Mouse (Mus musculus) cerebellum, postnatal 36 days (tissue): ENCODE results near the gene Smim1.

Experiments
- DNase-seq, 2 experiments: peaks; one replicate each; pipeline ENCODE4 v3.0.0; 2021 to 2022; ENCODE audit warnings: mixed read lengths in 2 of 2

Smim1 gene

DNA sequence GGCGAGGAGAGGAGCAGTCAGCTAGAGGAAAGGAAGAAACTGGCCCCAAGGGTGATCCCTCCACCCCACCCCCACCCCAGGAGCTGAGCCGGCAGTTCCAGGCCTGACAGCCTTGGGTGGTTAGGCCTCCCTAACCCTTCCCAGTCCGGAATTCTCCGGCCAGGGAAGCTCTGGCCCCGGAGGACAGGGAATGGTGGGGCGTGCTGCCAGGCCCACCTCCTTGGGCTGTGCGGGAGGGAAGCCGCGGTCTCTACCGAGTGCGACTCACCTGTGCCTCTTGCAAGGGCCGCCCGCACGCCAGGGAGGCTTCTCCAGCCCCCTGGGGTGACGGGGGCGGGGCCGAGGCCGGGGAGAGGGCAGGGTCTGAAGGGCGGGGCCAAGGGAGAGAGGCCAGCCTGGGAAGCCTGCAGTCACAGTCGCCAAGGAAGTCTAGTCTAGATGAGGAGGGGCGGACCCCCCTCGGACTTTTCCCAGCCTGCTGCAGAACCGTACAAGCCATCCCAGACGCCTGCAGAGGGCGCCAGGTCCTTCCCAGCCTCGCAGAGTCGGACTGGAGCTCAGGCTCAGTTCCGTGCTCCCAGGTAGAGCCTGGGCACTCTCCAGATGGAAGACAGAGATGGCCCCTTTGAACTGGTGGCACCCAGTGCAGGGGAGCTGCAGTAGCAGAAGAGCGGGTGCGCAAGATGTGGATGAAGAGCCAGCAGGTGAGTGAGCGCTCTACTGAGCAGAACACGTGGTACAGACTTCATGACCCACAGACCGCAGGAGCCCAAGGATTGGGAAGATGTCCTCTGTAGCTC, at the start of gene Smim1:
Smim1 (minus strand) TSS at position 590 of the 800 bp plus-strand sequence.
- DNase-seq, result peak; percentile 59 to 64

DNA sequence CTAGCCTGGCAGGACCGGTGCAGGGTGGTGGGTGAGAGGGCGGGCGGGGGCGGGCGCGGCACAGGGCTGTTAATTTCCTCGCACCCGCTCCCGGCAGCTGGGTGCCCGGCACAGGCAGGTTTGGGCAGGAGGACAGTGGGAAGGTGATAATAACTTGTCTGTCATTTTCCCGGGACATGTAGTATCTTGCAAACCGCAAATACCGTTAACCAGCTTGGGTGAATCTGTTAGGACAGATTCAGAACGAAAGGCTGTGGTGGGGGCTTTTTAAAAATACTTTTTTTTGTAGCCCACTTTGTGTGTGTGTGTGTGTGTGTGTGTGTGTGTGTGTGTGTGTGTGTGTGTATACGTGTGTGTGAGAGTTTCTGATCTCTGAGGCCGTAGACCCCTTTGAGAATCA, 45.9 kb upstream of the Smim1 start:
- DNase-seq, result no peak

DNA sequence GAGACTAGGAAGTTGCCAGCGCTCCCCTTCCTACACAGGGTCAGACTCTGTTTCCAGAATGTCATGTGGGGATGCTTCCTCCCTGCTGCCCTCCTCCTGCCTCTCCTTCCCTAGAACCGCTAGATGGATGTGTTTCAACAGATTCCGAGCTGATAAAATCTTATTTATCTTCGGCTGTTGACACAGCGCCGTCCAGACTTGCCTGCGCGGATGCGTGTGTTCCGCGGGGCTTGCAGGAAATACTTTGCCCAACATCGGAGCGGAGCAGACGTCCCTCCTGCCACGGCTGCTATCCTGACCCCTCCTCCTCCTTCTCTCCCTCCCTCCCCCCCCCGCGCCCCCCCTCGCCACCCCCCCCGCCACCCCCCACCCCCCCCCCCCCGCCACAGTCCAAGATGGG, 45.5 kb upstream of the Smim1 start:
- no peak for DNase-seq

DNA sequence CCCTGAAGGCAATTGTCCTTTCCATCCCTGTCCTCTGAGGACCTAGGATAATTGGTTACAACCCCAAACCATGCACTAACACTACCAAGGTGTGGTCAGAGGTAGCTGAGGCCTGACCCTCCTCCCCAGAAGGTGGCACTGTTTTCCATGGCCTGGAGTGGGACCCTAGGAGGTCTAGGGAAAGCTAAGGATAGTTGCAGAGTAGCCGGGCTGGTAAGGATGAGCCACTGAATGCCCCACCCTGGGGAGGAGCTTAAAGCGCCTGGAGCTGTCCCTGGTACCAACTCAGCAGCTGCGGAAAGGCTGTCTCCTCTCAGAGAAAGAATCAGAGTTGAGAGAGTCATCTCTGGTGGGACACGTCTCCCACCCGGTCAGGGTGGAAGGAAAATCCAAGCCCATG, 44.9 kb upstream of the Smim1 start:
- DNase-seq, result peak; percentile 50 to 51

DNA sequence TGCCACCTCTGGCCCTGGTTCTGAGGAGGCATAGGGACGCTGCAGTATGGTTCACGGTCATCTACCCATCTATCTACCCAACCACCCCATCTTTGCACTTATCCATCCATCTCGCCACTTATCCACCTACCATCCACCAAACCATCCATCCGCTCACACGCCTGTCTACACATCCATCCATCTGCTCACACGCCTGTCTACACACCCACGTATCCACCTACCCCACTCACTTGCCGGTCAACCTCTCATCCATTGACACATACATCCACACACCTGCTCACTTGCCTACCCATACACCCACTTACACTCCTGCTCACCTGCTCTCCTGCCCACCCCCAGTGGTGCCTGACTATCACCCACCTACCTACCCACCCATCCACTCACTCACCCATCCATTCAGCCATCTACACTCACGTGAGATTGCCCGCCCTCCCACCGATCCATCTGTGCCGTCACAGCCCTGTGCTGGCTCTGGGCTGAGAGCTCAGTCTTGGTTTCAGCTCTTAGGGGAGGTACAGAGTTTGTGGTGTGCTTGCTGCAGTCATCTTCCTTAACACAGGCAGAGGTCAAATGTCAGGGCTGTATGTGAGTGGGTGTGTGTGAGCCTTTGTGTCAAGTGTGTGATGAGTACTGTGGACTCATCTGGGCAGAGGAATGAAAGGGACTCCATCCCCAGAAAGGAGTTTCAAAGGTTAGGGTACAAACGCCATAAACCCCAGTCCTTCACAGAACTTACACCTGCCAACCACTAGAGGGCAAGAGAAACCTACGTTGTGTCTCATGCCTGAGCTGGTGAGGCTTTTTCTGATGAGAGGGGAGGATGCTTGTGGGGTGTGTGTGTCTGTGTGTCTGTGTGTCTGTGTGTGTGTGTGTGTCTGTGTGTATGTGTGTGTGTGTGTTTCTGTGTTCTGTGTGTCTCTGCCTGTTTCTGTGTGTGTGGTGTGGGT, 39.1 kb upstream of the Smim1 start:
- DNase-seq, result peak; percentile 26 to 44

DNA sequence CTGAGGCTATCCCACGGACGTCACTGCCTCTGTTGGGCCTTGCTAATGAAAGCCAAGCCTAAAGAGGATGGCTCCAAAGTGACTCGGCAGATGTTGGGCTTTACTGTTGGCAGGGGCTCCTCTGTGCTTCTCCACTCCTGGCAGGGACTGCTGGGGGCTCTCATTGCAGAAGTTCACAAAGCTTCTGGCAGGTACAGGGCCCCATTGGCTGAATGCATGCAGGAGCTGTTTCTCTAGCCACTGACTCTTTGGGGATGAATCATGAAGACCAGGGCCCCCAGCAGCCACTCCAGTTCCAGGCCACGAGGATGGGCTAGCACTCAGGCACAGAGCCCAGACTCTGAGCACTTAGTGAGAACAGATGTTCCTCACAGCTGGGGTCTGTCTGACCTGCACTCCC, 31.7 kb upstream of the Smim1 start:
- DNase-seq, result no peak

DNA sequence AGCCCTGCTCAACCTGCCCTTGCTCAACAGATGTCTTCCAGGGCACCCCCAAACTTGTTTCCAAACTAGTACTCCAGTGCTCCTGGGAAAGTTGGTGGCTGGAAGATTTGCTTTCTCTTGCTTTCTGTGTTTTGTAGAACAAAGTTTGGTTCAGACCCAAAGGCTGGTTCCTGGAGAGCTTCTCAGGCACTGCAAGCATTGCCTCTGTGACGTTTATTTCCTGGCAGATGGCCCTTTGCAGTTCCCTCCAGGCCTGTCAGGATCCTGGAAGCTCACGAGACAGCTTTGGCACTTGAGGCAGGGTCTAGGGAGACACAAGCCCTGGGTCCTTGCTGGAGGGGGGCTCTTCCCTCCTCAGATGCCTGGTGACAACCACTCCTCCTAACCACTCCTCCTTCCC, 30.6 kb upstream of the Smim1 start:
- DNase-seq, result no peak

DNA sequence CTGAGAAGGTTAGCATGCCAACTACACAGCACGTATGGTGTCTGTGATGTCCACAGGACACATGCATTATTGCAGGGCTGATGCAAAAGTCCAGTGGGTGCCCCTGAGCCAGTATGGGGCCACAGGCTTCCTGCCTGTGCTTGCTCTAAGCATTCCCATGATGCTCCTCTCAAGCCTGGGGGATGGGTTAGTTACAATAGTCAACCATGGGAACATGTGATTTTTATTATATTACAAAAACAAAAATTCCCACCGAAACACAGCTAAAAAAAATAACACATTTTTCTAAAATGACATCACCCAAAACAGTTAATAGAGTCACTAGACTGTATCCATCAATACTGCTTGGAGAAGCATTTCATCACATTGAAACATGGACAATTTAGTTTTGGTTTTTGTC, 30.0 kb upstream of the Smim1 start:
- DNase-seq, result no peak

DNA sequence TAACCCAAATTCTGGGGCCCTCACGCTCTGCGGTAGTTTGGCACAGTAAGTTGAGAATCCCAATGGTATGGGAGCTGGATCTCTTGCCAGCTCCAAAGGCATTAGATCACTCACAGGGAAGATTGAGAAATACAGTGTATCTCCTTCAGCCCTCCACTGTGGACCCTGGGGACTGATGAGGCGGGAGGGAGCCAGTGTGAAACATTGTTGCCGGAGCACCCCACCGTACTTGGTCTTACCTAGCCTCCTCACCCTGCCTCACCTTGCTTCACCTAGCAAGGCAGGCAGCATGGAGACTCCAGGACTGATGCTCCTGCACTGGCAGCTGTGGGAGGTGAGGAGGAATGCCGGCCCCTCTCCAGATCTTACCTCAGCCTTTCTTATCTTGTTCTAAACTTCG, 29.5 kb upstream of the Smim1 start:
- no peak for DNase-seq

DNA sequence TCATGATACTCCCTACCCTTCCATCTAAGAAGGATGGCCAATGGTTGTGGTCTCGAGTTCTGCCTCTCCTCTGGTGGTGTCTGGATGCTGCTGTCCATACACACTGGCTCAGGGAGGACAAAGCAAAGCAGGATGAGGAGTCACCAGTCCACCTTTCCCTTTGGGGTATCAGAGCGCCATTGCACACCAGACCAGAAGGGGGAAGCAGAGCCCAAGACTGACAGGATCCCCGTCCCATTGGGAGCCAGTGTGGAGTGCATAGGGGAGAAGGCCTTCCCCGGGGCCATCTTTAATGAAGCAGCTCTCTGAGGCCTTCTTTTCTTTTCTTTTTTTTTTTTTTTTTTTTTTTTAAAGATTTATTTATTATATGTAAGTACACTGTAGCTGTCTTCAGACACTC, 27.0 kb upstream of the Smim1 start:
- DNase-seq, result no peak

DNA sequence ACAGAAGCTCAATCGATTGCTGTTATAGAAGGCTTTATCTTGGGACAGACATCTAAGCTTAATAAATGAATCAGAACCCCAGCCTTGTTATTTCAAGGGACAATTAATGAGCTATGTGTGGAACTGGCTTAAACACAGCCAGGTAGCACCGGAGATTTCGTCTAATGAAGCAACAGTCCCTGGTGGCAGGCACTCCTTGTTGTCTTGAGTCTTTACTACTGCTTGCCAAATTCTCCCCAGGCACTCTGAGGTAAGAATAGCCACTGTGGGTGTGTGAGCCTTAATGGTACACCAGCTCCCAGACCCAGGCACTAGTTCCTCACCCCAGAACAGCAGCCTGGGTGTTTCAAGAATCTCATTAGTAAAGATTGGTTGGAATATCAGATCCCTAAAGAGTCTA, 25.4 kb upstream of the Smim1 start:
- no peak for DNase-seq

DNA sequence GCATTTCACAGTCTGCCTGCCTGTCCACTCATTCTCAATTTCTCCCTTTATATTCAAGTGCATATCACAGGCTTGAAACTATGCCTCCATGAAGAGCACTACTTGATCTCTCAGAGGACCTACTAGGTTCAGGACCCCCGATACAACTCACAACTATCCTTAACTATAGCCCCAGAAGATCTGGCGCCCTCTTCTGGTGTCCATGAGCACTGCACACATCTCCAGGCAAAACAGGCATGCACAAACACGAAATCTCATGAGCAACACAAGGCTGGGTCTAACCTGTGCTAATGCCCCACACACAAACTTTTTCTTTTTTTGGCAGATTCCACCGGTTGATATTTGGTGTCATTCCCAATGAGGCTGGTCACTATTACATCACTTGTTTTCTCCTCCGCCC, 19.8 kb upstream of the Smim1 start:
- DNase-seq, result no peak

DNA sequence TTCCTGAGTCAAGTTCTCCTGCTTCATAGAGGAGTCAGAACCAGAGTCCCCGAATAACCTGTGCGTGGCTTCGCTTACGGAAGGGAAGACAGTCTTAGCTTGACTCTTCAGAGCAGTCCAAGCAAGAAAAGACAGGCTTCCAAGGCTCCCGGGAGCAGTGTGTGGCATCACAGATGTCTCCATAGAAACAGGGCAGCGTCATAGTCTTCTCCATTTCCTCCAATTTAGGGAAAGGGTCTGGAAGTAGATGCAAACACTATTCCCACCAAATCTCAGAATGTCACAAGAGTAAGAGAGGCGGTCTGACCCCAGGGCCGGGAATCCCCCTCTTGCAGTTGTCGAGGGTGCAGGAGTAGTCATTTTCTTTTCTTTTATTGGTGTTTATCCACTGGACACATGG, 16.5 kb upstream of the Smim1 start, which contains the start of gene Ccdc27:
Ccdc27 (minus strand) TSS at position 101 of the 400 bp plus-strand sequence.
- no peak for DNase-seq

DNA sequence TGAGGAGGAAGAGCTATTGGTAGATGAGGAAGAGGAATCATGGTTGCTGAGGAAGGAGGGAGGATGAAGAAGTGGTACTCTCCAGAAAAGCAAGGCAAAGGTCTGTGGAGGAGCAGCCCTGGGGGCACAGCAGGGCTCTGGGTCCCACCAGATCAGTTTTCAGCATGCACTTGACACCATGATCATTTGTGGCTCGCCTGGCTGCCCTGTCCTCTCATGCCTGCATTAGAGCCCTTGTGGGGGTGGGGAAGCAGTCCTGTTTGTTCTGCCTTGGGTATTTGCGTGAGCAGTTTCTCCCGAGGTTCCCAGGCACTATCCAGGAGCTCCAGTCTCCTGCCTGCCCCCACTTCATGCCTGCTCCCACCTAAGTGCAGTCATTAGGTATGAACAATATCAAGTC, 11.1 kb upstream of the Smim1 start:
- DNase-seq, result no peak

DNA sequence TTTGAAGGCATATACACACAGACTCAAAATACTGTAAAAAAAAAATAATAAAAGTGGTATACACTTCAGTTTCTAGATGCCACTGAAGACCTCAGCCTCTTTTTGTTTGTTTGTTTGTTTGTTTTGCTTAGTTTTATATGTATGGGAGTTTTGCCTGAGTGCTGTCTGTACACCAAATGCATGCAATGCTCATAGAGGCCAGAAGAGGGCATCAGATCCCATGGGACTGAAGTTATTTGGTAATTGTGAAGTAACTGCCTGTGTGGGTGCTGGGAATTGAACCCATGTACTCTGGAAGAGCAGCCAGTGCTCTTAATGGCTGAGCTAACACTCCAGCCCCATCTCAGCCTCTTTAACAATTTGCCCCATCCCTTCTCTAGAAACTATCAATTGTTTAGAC, 2.6 kb upstream of the Smim1 start:
- DNase-seq, result no peak

DNA sequence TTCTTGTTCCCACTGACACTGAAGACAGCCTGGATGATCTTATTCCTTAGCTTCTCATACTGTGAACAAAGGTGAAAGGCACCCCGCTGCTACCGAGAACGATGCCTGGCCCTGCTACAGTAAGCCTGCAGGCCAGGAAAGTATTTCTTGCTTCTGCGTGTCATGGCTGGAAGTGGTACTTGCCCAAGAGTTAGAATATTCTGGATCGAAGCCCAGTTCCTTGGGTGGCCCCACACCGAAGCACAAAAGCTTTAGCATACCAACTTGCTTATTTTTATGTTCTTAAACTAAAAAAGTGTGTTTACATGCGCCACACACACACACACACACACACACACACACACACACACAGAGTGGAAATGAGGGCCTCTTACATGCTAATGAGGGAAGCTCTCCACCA, 2.0 kb upstream of the Smim1 start:
- DNase-seq, result no peak

DNA sequence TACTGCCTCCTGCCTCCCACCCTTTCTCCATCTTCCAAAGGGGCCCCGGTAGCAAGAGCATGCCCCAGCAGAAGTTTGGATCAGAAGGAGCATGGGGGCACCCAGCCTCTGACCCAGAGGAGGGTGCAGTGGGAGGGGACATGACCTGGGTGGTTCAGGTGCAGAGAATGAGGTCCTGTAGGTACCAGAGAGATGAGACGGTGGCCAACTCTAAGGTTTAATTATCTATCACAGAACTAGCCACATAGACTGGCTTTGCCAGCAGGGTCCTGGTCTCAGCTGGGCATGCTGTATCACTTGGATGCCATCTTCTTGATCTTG, 371 bp upstream of the Smim1 start:
- no peak for DNase-seq

DNA sequence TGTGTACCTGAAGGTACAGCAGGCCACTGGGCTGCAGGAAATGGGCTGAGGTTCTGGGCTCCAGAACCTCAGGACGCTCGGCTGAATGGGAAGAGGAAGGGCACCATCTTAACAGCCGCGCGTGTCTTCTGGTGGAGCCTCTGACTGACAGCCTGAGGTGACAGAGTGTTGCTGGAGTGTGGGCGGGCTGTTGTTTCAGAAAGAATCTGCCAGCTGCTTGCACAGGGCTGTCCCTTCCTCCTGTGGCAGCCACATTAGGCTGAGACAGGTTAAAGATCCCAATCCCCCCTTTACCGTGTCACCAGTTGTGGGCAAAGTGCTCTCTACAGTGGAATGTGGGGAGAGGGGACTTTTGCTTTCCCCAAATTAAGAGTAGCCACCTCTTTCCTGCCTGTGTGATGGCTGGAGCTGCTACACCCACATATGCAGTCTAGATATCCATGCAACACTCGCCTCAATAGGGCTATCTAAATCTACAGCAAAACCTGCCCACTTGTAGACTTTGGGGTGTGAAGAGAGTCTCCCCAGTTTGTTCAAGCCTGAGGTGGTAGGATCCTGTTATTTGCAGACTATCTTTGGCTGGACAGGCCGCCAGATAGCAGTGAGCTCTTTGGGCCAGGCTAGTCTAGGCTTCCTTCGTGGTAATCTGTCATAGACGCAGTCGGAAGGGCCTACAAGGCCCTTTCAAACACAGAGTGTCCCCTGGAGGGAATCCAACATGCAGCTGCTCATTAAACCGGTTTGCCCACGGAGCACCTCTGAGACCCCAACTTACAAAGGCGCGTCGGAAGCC, 1.1 kb downstream of the Smim1 start:
- DNase-seq, result no peak

DNA sequence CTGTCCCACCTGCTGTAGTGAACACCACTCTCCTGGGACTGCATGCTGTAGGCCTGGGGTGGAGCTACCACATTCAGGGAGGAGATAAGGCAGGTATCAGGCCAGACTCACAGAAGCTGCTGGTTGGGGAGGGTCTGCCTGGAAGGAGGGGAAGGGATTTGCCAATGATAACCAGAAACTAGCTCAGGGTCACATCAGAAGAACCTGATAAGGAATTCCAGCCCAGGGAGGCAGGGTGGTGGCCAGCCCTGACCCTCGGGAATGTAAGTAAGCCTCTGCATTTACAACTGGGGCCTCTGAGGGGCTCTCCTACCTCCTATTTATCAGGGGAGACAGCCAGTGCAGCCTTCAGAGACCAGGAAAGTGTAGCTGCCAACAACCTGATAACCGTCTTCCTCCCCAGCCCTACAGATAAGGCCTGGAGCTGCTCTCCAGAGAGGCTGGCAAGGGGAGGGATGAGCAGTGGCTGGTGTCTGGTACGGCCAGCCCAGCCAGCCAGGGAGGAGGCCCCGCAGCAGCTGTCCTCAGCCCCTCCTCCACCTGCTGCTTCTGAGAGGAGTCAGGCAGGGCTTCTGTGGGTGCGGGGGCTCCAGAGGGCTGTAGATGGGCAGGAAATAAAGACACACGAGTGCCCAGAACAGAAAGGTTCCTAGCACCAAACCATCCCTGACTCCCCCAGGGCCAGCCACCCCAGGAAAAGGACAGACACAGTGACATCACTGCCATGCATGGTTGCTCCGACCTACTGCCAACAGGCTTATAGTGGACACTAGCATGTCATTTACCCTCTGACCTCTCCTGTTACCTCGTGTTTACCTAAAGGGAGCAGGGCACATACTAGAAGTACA, 2.1 kb downstream of the Smim1 start:
- DNase-seq, result no peak

DNA sequence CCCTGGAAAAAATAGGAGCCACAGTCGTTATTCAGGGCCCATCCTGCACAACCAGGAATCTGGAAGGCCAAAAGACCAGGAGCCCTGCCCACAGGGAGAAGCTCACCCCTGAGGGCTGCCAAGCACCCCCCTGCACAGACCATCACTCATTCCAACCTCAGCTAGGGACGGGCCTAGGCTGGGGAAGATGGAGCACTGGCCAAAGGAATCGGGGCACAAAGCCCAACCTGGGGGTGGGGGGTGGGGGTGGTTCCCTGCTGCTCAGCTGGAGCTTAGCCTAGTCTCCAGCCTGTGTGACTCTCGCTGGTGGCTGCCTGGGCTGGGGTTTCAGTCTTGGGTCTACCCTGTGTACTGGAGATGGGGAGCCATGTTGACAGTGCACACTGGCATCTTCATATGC, 3.2 kb downstream of the Smim1 start:
- no peak for DNase-seq

DNA sequence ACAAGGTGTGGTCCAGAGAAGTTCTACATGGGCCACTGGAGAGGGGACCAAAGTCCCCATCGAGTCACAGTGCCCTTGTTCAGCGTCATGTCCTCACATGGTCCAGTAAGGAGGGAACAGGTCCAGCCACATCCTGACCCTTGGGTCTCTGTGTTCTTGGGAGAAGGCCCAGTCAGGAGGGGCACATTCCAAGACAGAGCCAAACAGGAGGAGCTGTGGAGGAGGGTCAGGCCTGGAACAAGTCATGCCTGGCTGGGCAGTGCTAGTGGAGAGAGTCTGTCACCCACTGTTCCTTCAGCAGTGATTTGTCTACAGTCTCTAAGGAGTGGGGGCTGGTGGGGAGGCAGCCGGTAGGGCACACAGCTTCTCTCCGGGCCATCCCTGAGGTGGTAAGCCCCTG, 3.6 kb downstream of the Smim1 start:
- no peak for DNase-seq

DNA sequence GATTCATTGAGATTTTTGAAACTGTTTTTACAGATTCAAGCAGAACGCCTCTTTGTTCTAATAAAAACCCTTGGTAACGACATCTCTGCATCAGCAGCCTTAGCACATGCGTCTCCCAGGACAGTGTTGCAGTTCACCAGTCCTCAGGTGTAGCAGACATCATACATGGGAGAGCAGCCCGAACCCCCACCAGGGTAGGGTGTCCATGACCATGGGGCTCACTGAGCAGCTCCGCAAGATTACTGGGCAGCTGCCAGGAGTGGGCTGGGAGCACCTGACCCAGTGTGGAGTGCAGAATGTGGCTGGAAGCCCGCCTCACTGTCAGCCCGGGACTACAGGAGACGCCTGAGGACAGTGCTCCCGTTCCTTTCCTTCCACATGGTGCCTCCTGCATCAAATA, 4.6 kb downstream of the Smim1 start:
- no peak for DNase-seq
